Mouse (Mus musculus) stomach, embryonic 14.5 days (tissue): ENCODE measurements around the gene Gm8237. TPM values are rescaled to one million over a fixed set of nuclear protein-coding genes. Genes with fewer than 3 reads are reported as not detected.

Experiments
- polyA plus RNA-seq: library from polyadenylated mRNA; unstranded; fragments of >200 nt; fragmentation: Nextera tagmentation; extraction: Ambion mirVana; gene quantifications from 2 replicates; pipeline ENCODE4 v1.2.1, GENCODE M21; 2014

The Gm8237 gene
- polyA plus RNA-seq, 1 experiment from 2014 or later = 0.67 TPM

Other genes with a start within 250 kb of the Gm8237 start
- not detected in 2 replicates for gene Gm8265, start 247.4 kb downstream of the Gm8237 start, polyA plus RNA-seq
- not detected in 2 replicates for gene Gm9603, start 192.9 kb downstream of the Gm8237 start, polyA plus RNA-seq
- 1.1 TPM in 1 of 2 replicates, not detected in the other for gene Gm3373, start 138.8 kb downstream of the Gm8237 start, polyA plus RNA-seq
- 2.1 and 3.5 TPM in 2 replicates for gene Gm3383, start 72.4 kb downstream of the Gm8237 start, polyA plus RNA-seq
- not detected in 2 replicates for gene Gm3424, start 50.1 kb downstream of the Gm8237 start, polyA plus RNA-seq
- 0.91 and 1.1 TPM in 2 replicates for gene Gm3248, start 81.4 kb upstream of the Gm8237 start, polyA plus RNA-seq
- gene Gm3453, start 98.8 kb upstream of the Gm8237 start, polyA plus RNA-seq = not detected in 2 replicates
- gene Gm6337, start 177.9 kb upstream of the Gm8237 start, polyA plus RNA-seq = not detected in 2 replicates
- gene Gm8206, start 213.6 kb upstream of the Gm8237 start, polyA plus RNA-seq = 1.6 and 2.6 TPM in 2 replicates
- 3.8 and 4.4 TPM in 2 replicates for gene Gm3468, start 228.3 kb upstream of the Gm8237 start, polyA plus RNA-seq
- gene Gm3476, start 245.4 kb upstream of the Gm8237 start, polyA plus RNA-seq = not detected in 2 replicates